Mouse (Mus musculus) spleen, postnatal 36 days (tissue): ENCODE results near the gene Rps18.
A peak's percentile ranks its signal among the peaks of the same experiment; 100 is the strongest.
"Not testable (repeated sequence)": the region's sequence is repeated elsewhere in the genome, so short reads cannot be mapped to it uniquely, and the experiment has no call there.

Source experiments
- DNase-seq, 2 experiments: peaks; one replicate each; pipeline ENCODE4 v3.0.0; 2022; ENCODE audit warnings: low spot score in 2 of 2, mixed read lengths in 1 of 2

Rps18 gene

DNA sequence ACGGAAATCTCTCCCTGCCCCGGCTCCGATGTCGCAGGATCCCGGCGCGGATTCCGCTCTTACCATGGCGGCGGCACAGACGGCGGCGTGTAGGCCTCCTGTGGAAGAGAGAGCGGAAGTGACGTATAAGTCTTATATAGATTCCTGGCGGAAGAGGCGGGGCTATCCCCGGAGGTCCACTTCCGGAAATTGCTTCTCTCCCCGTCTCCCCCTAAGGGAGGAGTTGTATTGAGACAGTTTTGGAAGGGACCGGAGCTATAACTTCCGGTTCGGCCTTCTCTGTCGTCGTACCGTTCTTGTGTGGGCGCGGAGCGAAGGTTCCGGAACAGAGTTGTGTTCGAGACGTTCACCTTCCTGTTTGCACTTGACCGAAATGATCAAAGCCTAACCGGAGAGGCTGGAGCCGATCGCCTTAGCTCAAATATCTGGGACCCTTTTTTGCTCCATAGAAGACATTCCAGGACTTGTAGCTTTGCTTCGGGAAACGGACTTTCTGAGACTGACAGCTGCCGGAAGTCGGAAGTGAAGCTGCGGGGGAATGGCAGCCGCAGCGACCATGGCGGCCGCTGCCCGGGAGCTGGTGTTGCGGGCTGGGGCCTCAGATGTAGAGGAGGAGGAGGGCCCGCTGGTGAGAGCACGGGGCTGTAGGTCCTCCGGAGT lies at the start of gene Rps18, which contains the start of gene Vps52:
Gene Rps18 (minus strand): TSS at position 447 of the 660 bp plus-strand sequence.
Gene Vps52 (plus strand): TSS at position 258 of the 660 bp plus-strand sequence.
- peak; percentile 96 to 97 for DNase-seq

DNA sequence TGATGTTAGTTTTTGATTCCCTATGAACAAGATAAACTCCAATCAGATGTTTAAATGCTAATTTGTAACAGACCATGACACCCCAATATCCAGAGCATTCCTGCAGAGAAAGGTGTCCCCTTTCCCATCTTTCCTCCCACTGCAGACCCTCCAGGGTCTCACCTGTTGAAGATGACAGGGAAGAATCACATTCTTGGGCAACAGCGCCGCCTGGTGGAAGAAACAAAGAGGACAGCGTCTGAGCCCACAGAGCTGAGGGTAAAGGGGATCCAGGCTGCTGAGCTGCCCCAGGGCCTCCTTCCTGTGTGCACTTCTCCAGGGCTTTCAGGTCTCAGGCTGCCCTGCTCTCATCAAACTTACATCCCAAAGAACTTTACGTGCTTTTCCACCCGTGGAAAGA lies 47.6 kb upstream of the Rps18 start:
- no peak for DNase-seq

DNA sequence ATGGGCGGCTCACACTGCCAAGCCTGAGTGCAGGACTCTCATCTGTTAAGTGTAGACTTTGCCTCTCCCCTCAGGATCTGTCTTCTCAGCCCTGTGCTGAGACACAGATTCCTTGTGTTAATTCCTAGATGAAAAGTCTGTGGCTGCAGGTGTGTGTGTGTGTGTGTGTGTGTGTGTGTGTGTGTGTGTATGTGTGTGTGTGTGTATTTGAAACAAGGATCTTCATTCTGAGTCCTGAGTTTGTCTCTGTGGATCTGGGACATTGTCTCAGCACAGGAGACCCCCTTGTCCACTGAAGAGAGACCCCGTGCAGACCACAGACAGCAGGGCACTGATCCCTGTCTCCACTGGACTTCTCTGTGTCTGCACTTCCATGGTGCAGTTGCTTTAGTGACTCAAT lies 45.0 kb upstream of the Rps18 start:
- DNase-seq = not testable (repeated sequence)

DNA sequence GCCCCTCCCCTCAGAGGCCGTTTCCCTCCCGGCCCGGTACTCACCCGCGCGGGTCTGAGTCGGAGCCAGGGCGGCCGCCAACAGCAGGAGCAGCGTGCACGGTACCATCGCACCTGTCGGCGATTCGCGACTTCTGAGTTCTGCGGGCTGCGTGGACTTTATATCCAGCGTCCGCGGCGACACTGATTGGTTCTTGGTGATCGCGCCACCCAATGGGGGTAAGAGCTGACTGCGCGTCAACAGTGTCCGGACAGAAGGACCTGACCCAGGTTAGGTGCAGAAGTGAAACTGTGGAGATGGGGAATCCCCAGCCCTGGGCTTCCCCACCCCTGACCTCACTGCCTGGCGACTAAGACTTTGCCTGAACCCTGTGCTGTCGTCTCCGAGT lies 44.3 kb upstream of the Rps18 start, which contains the start of gene H2-K1:
Gene H2-K1 (minus strand): TSS at position 198 of the 388 bp plus-strand sequence.
- DNase-seq = peak; percentile 97 to 98

DNA sequence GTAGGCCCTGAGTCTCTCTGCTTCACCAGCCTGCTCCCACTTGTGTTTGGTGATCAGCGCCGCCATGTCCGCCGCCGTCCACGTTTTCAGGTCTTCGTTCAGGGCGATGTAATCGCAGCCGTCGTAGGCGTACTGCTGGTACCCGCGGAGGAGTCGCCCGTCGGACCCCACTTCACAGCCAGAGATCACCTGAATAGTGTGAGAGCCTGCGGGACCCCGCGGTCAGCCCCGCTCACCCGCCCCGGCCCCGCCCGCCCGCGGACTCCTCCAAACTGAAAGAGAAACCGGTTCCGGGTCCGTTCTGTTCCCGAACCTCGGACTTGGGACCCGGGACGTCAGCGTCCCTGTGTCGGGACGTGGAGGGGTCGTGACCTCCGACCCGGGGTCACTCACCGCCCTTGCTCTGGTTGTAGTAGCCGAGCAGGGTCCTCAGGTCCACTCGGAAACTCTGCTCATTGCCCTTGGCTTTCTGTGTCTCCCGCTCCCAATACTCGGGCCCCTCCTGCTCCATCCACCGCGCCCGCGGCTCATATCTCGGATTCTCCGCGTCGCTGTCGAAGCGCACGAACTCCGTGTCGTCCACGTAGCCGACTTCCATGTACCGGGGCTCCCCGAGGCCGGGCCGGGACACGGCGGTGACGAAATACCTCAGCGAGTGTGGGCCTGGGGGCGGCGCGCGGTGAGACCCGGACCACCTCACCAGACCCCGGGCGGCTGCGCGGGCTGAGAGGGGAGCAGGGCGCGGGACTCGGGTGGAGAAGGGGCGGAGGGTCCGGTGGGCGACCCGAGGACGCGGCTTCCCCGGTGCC lies 43.7 kb upstream of the Rps18 start:
- peak in 1 of 2 experiments; percentile 24 for DNase-seq

DNA sequence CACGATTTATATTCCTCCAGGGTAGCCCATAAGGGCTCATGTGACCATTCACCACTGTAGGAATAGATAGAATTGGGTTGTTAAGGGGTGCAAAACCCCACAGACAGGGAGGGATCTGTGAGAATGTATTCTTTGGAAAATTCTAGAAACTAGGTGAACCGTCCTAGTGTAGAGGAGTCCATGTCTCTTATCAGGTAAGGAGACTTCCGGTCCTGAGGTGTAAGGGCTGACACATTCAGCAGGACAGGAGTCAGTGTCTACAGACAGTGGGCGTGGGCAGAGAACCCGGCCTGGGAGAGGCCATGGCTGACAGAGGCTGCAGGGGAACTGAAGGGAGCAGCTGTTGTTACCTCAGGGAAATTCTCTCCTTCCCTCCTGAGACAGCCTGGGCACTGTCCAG lies 42.9 kb upstream of the Rps18 start:
- DNase-seq = not testable (repeated sequence)

DNA sequence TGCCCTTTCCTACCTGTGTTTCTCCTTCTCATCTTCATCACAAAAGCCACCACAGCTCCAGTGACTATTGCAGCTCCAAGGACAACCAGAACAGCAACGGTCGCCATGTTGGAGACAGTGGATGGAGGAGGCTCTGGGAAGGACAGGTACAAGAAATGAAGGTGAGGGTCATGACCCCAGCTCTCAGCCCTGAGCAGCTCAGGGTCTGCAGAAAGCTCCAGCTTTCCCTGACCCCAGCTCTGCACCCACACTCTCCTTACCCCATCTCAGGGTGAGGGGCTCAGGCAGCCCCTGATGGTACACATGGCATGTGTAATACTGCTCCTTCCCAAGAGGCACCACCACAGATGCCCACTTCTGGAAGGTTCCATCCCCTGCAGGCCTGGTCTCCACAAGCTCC lies 41.2 kb upstream of the Rps18 start:
- not testable (repeated sequence) for DNase-seq

DNA sequence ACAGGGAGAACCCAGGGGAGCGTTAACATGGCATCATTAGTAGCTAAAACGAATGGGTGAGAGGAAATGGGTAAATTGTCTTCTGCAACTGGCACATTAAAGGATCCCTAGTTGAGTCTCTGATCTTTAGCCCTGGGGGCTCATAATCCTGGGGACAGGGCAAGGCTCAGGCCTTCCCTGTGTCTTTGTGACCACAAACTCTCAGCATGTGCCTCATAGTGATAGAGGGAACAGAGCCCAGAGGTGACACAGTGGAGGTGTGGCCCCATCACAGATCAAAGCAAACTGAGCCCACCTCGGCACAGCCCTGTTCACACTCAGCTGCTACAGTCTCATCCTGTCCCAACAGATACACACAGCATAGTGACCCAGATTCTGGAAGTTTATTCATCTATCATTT lies 39.9 kb upstream of the Rps18 start:
- no peak for DNase-seq

DNA sequence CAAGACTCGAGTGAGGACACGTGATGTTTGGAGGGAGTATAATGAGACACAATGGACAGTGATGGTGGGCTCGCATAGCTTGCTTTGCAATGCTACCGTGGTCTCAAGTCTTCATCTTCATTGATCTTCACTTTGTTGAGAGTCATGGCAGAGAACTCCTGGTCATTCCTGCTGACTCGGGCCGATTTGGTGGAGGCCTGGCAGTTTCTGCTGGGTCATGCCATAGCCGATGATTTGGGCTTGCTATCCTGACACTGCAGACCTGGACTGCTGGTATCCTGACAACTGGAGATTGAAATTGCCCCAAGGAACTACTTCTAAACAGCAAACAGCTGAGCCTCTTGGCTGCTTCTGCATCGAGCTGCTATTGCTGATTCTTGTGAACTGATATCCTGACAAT lies 39.2 kb upstream of the Rps18 start:
- DNase-seq = no peak

DNA sequence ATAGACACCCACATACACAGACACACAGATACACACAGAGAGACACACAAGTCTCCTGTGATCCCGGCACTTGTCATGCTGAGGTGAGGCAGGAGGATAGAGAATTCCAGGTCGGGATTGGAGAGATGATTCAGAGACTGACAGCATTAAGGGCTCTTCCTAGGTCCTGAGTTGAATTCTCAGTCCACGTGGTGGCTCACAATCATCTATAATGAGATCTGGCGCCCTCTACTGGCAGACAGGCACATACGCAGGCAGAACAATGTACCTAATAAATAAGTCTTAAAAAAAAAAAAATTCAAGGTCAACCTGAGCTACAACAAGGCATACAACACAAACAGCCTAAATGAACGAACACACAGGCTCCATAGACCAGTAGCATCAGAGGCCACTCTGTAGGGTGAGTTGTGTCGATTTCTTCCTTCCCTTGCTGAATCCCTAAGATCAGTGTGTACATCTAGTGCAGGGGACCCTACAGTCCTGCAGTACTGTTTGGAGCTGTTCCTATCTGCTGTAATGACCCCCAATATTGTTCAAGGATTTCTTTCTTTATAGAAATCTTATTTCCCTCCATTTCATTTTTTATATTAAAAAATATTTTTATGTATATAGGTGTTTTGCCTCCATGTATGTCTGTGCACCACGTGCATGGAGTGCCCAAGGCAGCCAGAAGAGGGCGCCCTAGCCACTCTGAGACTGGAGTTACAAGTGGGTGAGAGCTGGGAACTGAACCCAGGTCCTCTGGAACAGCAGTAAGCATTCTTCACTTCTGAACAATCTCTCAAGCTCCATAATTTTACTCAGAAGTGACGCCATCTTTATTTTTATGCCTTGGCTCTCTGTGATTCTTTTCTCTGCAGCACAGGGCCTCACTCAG lies 36.2 kb upstream of the Rps18 start:
- peak; percentile 41 to 59 for DNase-seq

DNA sequence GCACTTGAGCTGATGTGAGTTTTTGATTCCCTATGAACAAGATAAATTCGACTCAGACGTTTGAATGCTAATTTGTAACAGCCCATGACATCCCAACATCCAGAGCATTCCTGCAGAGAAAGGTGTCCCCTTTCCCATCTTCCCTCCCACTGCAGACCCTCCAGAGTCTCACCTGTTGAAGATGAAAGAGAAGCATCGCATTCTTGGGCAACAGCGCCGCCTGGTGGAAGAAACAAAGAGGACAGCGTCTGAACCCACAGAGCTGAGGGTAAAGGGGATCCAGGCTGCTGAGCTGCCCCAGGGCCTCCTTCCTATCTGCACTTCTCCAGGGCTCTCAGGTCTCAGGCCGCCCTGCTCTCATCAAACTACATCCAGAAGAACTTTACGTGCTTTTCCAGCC lies 26.3 kb upstream of the Rps18 start:
- DNase-seq = peak; percentile 49 to 69

DNA sequence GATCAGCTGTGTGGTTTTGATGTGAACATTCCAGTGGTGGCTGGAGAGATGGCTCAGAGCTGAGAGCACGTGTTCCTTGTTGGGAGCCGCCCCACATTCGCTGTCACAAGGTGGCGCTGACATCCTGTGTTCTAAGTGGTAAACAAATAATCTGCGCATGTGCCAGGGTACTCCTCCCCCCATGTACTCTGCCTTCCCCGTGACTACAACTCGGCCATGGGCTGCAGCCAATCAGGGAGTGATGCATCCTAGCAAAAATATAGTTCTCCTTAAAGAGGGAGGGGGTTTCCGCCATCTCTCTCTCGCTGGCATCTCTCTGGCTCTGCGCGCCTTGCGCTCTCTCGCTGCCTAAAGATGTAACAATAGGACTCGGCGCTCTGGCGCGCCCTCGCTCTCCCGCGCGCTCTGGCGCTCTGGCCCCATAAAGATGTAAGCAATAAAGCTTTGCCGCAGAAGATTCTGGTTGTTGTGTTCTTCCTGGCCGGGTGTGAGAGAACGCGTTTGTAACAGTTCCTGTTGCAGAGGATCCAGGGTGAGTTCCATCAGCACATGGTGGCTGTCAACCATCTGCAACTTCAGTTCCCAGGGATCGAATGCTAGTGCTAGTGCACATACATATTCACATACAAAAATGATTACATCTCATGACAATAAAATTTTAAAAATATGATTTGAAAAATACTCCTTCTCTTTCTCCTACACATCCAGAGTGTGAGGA lies 25.6 kb upstream of the Rps18 start:
- peak; percentile 87 to 92 for DNase-seq

DNA sequence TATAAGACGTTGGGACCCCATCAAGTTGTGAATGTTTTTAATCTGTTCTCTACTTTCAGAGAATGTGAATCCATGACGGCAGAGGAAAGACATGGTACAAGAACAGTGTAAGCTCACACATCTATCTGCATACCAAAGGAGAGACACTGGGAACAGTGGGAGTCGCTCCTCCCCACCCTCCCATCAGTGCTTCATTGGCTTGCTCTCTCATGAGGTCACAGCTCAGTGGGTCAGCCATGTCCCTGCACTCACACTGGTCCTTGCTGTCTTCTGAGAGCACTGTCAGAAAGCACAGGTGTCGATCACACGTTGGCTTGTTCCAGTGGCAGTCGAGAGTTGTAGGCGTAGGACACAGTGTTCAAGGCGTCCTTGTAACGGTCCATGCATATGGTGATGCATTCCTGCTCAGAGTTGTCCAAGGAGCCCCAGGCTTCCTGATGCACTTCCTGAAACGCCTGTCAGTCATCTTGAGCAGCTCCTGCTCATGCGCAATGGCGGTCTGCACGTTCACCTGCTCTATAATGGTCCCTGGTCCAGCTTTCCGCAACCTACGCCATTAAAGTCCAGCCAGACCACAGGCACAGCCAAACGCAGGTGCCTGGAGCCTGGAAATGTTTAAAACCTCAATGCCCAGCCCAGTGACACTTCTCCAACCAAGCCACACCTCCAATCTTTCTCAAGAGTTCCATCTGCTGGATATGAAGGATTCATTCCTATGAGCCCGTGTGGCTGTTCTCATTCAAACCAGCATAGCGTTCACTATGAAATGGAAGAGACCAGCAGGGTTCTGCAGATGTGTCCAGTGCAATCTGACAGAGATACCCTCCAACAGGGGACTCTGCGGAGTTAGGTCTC lies 24.6 kb upstream of the Rps18 start:
- DNase-seq = no peak

DNA sequence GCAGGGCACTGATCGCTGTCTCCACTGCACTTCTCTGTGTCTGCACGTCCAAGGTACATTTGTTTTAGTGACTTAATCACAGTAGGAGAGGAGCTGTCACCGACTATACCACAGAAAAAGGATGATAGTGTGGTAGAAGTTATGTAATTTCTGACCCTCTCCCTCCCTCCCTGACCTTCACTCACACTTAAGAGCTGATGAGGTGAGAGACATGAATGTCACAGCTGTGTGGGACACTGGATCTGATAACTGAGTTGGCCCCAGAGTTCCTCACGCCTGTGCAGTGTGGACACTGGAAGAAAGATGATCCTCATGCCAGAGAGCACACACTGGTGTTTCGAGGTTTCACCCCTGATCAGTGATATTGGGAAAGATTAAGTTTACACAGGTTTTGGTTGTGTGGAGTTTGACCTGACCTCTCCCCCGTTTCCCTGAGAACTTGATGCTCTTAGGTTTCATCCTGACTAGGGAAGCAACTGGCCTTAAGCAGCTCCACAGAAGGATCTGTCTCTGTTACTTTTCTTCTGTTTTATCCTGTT lies 23.8 kb upstream of the Rps18 start:
- no peak for DNase-seq

DNA sequence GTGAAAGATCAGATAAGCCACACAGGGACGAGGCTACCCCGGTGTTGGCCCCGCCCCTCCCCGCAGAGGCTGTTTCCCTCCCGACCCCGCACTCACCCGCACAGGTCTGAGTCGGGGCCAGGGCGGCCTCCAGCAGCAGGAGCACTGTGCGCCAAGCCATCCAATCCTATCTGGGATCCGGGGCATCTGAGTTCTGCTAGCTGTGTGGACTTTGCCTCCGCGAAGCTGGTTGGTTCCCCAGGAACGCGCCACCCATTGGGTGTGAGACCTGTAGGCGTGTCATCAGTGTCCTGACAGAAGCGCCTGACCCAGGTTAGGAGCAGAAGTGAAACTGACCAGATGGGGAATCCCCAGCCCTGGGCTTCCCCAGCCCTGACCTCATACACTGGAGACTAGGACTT lies 22.8 kb upstream of the Rps18 start:
- peak; percentile 93 to 94 for DNase-seq

DNA sequence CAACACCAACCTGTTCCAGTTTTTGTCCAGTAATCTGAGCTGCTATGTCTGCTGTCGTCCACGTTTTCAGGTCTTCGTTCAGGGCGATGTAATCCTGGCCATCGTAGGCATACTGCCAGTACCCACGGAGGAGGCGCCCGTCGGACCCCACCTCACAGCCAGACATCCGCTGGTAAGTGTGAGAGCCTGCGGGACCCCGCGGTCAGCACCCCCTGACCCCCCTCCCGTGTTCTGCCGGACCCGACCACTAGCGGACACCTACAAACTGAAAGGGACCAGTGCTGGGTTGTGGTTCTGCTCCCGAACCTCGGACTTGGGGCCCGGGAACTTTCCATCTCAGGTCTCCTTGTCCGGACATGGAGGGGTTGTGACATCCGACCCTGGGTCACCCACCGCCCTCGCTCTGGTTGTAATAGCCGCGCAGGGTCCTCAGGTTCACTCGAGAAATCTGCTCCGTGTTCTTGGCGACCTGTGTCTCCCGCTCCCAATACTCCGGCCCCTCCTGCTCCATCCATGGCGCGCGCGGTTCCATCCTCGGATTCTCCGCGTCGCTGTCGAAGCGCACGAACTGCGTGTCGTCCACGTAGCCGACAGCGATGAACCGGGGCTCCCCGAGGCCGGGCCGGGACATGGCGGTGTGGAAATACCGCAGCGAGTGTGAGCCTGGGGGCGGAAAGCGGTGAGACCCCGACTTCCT lies 22.2 kb upstream of the Rps18 start:
- no peak for DNase-seq

DNA sequence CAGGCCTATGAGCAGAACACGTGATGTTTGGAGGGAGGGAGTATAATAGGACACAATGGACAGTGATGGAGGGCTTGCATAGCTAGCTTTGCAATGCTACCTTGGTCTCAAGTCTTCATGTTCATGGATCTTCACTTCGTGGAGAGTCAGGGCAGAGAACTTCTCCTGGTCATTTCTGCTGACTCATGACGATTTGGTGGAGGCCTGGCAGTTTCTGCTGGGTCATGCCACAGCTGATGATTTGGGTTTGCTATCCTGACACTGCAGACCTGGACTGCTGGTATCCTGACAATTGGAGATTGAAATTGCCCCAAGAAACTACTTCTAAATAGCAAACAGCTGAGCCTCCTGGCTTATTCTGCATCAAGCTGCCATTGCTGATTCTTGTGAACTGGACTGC lies 17.8 kb upstream of the Rps18 start:
- no peak for DNase-seq

DNA sequence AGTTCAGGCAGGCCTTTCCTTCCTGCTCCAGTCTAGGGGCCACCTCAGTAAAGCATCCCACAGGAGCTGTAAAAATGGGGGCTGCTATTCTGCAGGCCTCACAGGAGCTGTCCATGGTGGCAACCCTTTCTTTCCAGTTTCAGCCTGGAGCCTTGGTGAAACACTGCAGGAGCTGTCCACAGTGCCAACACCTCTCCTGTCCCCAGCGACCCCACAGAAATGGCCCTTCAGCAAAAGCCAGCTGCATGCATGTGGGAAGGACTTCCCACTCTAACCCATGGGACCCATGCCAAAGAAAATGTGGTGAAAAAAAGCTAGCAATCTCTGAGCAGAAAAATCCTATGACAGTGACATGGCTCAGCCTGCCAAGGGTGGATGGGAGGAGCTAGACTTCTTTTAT lies 16.9 kb upstream of the Rps18 start:
- no peak for DNase-seq

DNA sequence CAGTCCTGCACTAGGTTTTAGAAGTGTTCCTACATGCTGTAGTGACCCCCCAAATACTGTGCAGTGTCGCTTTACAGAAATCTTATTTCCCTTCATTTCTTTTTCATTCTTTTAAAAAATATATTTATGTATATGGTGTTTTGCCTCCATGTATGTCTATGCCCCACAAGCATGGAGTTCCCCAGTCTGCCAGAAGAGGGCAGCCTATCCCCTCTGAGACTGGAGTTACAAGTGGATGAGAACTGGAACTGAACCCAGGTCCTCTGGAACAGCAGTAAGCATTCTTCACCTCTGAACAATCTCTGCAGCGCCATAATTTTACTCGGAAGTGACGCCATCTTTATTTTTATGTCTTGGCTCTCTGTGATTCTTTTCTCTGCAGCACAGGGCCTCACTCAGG lies 13.6 kb upstream of the Rps18 start:
- DNase-seq = no peak

DNA sequence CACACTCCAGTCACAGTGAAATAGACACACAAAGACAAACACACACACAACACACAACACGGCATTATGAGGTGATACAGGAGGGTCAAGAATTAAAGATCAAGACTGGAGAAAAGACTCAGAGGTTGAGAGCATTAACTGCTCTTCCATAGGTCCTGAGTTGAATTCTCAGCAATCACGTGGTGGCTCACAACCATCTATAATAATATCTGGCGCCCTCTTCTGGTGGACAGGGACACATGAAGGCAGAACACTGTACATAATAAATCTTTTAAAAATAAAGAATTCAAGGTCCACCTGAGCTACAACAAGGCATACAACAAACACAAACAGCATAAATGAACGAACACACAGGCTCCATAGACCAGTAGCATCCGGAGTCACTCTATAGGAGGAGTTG lies 13.1 kb upstream of the Rps18 start:
- peak; percentile 55 to 70 for DNase-seq
